Mouse (Mus musculus) brain, embryonic 14.5 days (tissue): ENCODE results near the gene Banf1.

Source experiments
- CTCF ChIP-seq: fragments of 200-500 bp; IDR thresholded peaks from 2 replicates; pipeline ENCODE4 v1.5.1; 2012; ENCODE audit warnings: inconsistent platforms, mild to moderate bottlenecking, moderate library complexity, borderline replicate concordance; ENCODE audit not compliant: insufficient read depth, insufficient read length; ENCODE audit errors: extremely low read depth
- POLR2A ChIP-seq: fragments of 200-500 bp; IDR thresholded peaks from 2 replicates; pipeline ENCODE4 v1.6.1; 2012; ENCODE audit warnings: mild to moderate bottlenecking, inconsistent platforms, borderline replicate concordance; ENCODE audit not compliant: poor library complexity, insufficient read depth, insufficient read length, severe bottlenecking; ENCODE audit errors: extremely low read depth

DNA sequence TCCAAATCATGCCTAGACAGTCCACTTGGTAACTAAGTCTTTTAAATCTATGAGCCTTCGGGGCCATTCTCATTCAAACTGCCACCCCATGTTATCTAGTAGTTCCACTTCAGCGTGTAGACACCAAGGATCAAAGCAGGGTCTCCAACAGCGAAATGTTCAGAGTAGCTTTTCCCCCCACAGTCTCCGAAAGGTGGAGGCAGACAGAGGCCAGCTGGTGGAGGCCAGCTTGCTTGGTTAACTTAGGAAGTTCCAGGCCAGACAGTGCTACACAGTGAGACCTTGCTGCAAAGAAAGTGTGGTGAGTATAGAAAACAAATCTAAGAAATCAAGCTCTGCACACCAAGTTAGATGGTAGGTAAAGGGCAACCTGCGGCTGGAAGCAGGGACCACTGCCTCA is 43.7 kb upstream of the Banf1 start:
- TF ChIP-seq CTCF (no peak), POLR2A (no peak)
